Mouse (Mus musculus): Measurements from ENCODE around the gene Artn. TPM values are rescaled to one million over a fixed set of nuclear protein-coding genes. Genes with fewer than 3 reads are reported as not detected.

The Artn gene
- total and polyA plus RNA-seq, 2 experiments from 2014 or later, result 0.14 TPM; not detected in 1

DNA sequence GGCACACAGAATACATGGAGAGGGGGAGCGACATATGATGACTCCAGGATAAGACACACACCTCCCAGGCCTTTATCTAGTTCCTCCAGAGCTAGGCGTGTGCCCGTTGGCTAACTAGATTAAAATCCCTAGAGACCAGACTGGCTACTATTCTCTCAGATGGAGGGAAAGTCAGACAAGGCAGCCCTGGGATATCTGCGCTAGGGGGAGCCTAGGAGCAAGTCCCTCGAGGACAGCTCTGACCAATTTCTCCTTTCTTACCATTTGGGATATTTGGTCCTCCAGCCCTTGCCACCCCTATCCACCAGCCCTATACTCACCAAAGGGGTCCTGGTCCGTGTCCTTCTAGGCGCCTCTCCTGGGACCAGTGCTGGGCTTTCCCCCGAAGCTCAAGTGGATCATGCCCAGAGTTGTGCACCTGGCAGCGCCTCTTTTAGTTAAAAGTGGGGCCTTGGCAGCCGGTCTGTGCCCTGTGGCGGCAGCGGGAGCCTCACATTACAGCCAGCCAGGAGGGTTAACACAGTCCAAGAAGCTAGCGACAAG is 793 bp downstream of the Artn start:
- Histone ChIP-seq H3K9ac (replicated peaks; ENCODE audit: low read depth, low read length) (0 out of 2 replicates have a peak overlapping the region, but pooled peaks have one; percentile 29), H3K4me1 (ENCODE audit: control insufficient read depth, insufficient read depth) (peaks cover 25% of the 10 kb centered on the region), H3K27me3 (ENCODE audit: control insufficient read depth, insufficient read depth, low read length) (peaks cover 45% of the 10 kb centered on the region), H3K27ac (ENCODE audit: low read depth) (no peak overlapping the region), H3K36me3 (replicated peaks; ENCODE audit: control insufficient read depth, insufficient read depth, low read length) (no peaks in the 10 kb centered on the region), H3K4me2 (ENCODE audit: low read depth, low read length) (peak overlapping the region; percentile 75), H3K4me3 (ENCODE audit: low read depth, low read length) (peak overlapping the region; percentile 43), H3K9me3 (replicated peaks; ENCODE audit: control insufficient read depth, low read length) (no peaks in the 10 kb centered on the region)
- DNase-seq (ENCODE audit: low spot score) (peak; percentile 55), ATAC-seq (ENCODE audit: insufficient read depth, low read depth) (peak; percentile 24; the same call in 1 of the 2 replicates)
- WGBS, result 3% methylated on average over 13 of the region's 13 CpGs
- TF ChIP-seq CTCF (IDR thresholded peaks at IDR 0.05; ENCODE audit: low read depth) (peak; percentile 56), EP300 (IDR thresholded peaks at IDR 0.05; ENCODE audit: low read depth) (no peak)

DNA sequence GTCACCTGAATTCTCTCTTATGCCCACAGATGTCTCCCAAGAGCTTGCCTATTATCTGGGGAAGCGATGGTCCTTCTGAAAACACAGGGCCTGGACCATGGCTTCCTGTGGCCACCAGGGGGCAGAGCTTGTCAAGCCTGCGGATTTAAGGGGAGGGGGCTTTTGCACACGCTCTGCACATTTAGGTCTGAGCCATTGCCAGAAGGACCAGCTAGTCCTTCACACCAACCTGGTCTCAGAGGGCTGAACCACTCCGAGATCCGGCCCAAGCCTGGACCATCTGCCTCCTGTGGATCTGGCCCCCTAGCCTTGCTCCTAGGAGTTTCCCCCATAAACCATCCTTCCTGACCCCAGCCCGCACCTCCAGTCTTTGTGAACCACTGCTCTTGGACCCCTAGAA is 1.3 kb downstream of the Artn start:
- Histone ChIP-seq H3K27me3 (ENCODE audit: control insufficient read depth, insufficient read depth, low read length) (peaks cover 45% of the 10 kb centered on the region), H3K9ac (replicated peaks; ENCODE audit: low read depth, low read length) (no peak overlapping the region), H3K4me1 (ENCODE audit: control insufficient read depth, insufficient read depth) (peaks cover 27% of the 10 kb centered on the region), H3K4me3 (ENCODE audit: low read depth, low read length) (no peak overlapping the region), H3K36me3 (replicated peaks; ENCODE audit: control insufficient read depth, insufficient read depth, low read length) (no peaks in the 10 kb centered on the region), H3K9me3 (replicated peaks; ENCODE audit: control insufficient read depth, low read length) (no peaks in the 10 kb centered on the region), H3K4me2 (ENCODE audit: low read depth, low read length) (no peak overlapping the region), H3K27ac (ENCODE audit: low read depth) (no peak overlapping the region)
- peak; percentile 70 for TF ChIP-seq CTCF (IDR thresholded peaks at IDR 0.05; ENCODE audit: low read depth)
- no peak for TF ChIP-seq EP300 (IDR thresholded peaks at IDR 0.05; ENCODE audit: low read depth)
- ATAC-seq (ENCODE audit: insufficient read depth, low read depth) (no peak), DNase-seq (ENCODE audit: low spot score) (no peak)
- 25% methylated on average over 6 of the region's 6 CpGs for WGBS

GRCm38 (mm10) chr4:117926545-117927482 is 2.7 kb downstream of the Artn start:
- Histone ChIP-seq H3K9ac (replicated peaks; ENCODE audit: low read depth, low read length) (peak overlapping the region; percentile 29), H3K36me3 (replicated peaks; ENCODE audit: control insufficient read depth, insufficient read depth, low read length) (no peaks in the 10 kb centered on the region), H3K27ac (ENCODE audit: low read depth) (no peak overlapping the region), H3K4me1 (ENCODE audit: control insufficient read depth, insufficient read depth) (peaks cover 30% of the 10 kb centered on the region), H3K4me2 (ENCODE audit: low read depth, low read length) (peak overlapping the region; percentile 94), H3K4me3 (ENCODE audit: low read depth, low read length) (peak overlapping the region; percentile 53), H3K9me3 (replicated peaks; ENCODE audit: control insufficient read depth, low read length) (no peaks in the 10 kb centered on the region), H3K27me3 (ENCODE audit: control insufficient read depth, insufficient read depth, low read length) (peaks cover 45% of the 10 kb centered on the region)
- TF ChIP-seq EP300 (IDR thresholded peaks at IDR 0.05; ENCODE audit: low read depth) (no peak), CTCF (IDR thresholded peaks at IDR 0.05; ENCODE audit: low read depth) (no peak)
- no peak for DNase-seq (ENCODE audit: low spot score)
- peak; percentile 47 for ATAC-seq (ENCODE audit: insufficient read depth, low read depth)
- WGBS, result 4% methylated on average over 53 of the region's 71 CpGs

DNA sequence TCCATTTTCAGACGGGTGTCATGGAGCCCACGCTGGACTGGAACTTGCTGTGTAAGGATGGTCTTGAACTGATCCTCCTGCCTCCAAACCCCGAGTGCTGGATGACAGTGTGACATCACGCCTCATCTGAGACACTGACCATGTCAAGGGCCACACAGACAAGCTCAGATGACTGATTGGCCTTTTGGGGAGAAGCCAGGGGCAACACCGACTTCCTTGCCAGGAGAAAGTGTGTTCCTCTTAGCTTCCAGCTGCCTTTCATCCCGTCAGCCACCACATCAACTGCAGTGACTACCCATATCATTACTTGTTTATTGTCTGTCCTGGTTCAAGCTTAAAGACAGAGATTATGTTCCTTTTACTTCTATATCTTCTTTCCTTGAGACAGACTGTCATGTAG is 4.6 kb downstream of the Artn start:
- no peaks in the 10 kb centered on the region for H3K9me3 ChIP-seq (replicated peaks; ENCODE audit: control insufficient read depth, low read length)
- DNase-seq (ENCODE audit: low spot score) (no peak), ATAC-seq (ENCODE audit: insufficient read depth, low read depth) (no peak)
- TF ChIP-seq CTCF (IDR thresholded peaks at IDR 0.05; ENCODE audit: low read depth), result no peak
- no peak for TF ChIP-seq EP300 (IDR thresholded peaks at IDR 0.05; ENCODE audit: low read depth)
- 57% methylated on average over 6 of the region's 6 CpGs for WGBS
- no peaks in the 10 kb centered on the region for H3K36me3 ChIP-seq (replicated peaks; ENCODE audit: control insufficient read depth, insufficient read depth, low read length)
- H3K27ac ChIP-seq (ENCODE audit: low read depth), result no peak overlapping the region
- H3K4me2 ChIP-seq (ENCODE audit: low read depth, low read length), result no peak overlapping the region
- H3K9ac ChIP-seq (replicated peaks; ENCODE audit: low read depth, low read length), result no peak overlapping the region
- peaks cover 39% of the 10 kb centered on the region for H3K27me3 ChIP-seq (ENCODE audit: control insufficient read depth, insufficient read depth, low read length)
- H3K4me3 ChIP-seq (ENCODE audit: low read depth, low read length), result no peak overlapping the region
- H3K4me1 ChIP-seq (ENCODE audit: control insufficient read depth, insufficient read depth), result peaks cover 31% of the 10 kb centered on the region

- TF ChIP-seq CTCF (IDR thresholded peaks at IDR 0.05; ENCODE audit: low read depth) (no peak), EP300 (IDR thresholded peaks at IDR 0.05; ENCODE audit: low read depth) (no peak)
- DNase-seq (ENCODE audit: low spot score) (peak; percentile 63), ATAC-seq (ENCODE audit: insufficient read depth, low read depth) (peak; percentile 63)
- H3K4me2 ChIP-seq (ENCODE audit: low read depth, low read length), result no peak overlapping the region
- H3K27ac ChIP-seq (ENCODE audit: low read depth), result no peak overlapping the region
- no peak overlapping the region for H3K4me3 ChIP-seq (ENCODE audit: low read depth, low read length)
- 15% methylated on average over 2 of the region's 2 CpGs for WGBS
- no peaks in the 10 kb centered on the region for H3K36me3 ChIP-seq (replicated peaks; ENCODE audit: control insufficient read depth, insufficient read depth, low read length)
- H3K9me3 ChIP-seq (replicated peaks; ENCODE audit: control insufficient read depth, low read length), result no peaks in the 10 kb centered on the region
- H3K4me1 ChIP-seq (ENCODE audit: control insufficient read depth, insufficient read depth), result peaks cover 24% of the 10 kb centered on the region
- H3K27me3 ChIP-seq (ENCODE audit: control insufficient read depth, insufficient read depth, low read length), result peaks cover 25% of the 10 kb centered on the region
- no peak overlapping the region for H3K9ac ChIP-seq (replicated peaks; ENCODE audit: low read depth, low read length)
Measured at GRCm38 (mm10) chr4:117923450-117923849, 6.1 kb downstream of the Artn start.

Measured in heart, postnatal 0 days (tissue).